Mouse (Mus musculus) midbrain, embryonic 10.5 days (tissue): ENCODE results near the gene Tmem236. TPM values are rescaled to one million over a fixed set of nuclear protein-coding genes. Genes with fewer than 3 reads are reported as not detected.
"Not testable (repeated sequence)": the region's sequence is repeated elsewhere in the genome, so short reads cannot be mapped to it uniquely, and the experiment has no call there.

ENCODE experiments used
- DNase-seq: peaks from one replicate; pipeline ENCODE4 v3.0.0-alpha.2; 2017; ENCODE audit warnings: low spot score
- H3K27ac ChIP-seq: fragments of 300-500 bp; sonication (generic); replicated peaks from 2 replicates; pipeline ENCODE4 v1.5.1; 2016; ENCODE audit warnings: mild to moderate bottlenecking
- H3K27me3 ChIP-seq: fragments of 300-500 bp; sonication (generic); 2 replicates; pipeline ENCODE4 v1.6.1; 2016; ENCODE audit warnings: low read depth, mild to moderate bottlenecking; ENCODE audit not compliant: poor library complexity, severe bottlenecking
- H3K36me3 ChIP-seq: fragments of 300-500 bp; sonication (generic); 2 replicates; pipeline ENCODE4 v1.6.1; 2016; ENCODE audit warnings: mild to moderate bottlenecking, moderate library complexity
- H3K4me1 ChIP-seq: fragments of 300-500 bp; sonication (generic); 2 replicates; pipeline ENCODE4 v1.6.1; 2016
- H3K4me3 ChIP-seq: fragments of 300-500 bp; sonication (generic); 2 replicates; pipeline ENCODE4 v1.5.1; 2016; ENCODE audit warnings: mild to moderate bottlenecking, moderate library complexity
- H3K9me3 ChIP-seq: fragments of 300-500 bp; sonication (generic); replicated peaks from 2 replicates; pipeline ENCODE4 v1.6.1; 2016; ENCODE audit warnings: mild to moderate bottlenecking
- WGBS: fragments of 180-500 bp; shearing (Covaris S2); methylation state at CpG from one replicate; pipeline ENCODE4 v1.1.7; 2016; 5-methylcytosine and 5-hydroxymethylcytosine counted together
- polyA plus RNA-seq: library from polyadenylated mRNA; unstranded; fragments of >200 nt; fragmentation: Nextera tagmentation; extraction: Ambion mirVana; gene quantifications from 2 replicates; pipeline ENCODE4 v1.2.1, GENCODE M21; 2016

The Tmem236 gene
- polyA plus RNA-seq, 1 experiment from 2014 or later, result 0.04 TPM

DNA sequence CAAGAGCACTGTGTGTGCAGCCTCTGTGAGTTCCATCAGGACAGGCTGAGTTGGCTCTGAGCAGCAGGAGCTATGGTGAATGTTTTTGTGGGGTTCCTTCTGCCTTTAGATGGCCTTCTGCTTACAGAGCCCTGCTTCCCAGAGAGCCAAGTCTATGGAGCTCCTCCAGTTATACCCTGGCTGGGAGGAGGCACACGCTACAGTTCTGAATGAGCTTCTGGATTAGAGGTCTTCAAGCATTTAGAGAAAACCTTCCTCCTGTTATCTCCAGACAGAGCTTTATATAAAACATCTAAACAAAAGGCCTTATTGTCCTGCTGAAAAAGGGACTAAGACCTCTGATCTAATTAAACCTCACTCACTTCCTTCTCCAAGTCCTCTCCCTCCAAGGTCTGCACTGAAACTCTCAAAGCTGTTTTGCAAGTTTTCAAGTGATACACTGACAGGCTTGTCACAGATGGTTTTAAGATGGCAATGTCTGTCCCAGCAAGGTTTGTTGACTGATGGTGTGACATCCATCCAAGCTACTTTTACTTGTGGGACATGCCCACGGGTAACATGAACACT, 26.6 kb downstream of the Tmem236 start:
- 56% methylated on average over 1 of the region's 2 CpGs for WGBS
- H3K9me3 ChIP-seq, H3K27ac ChIP-seq, H3K36me3 ChIP-seq, DNase-seq, H3K4me3 ChIP-seq, H3K27me3 ChIP-seq, H3K4me1 ChIP-seq: not testable (repeated sequence)

DNA sequence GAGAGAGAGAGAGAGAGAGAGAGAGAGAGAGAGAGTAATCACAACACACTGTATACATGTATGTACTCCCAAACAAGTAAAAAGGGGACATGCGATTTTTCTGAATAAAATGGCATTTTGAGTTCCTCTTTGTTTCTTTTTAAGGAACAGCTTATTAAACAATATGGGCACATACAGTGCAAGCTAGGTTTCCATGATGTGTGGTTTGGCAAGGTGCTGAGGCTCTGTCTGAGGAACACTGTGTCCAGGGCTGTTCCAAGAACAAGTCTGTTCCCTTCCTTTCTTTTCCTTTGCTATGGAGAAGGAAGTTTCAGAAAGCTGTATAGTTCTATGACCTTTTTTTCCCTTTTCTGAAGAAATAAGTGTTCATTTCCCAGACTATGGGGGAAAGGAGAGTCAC, 30.0 kb downstream of the Tmem236 start:
- Histone ChIP-seq H3K9me3 (no peaks in the 10 kb centered on the region), H3K27ac (no peak overlapping the region), H3K27me3 (no peaks in the 10 kb centered on the region), H3K36me3 (no peaks in the 10 kb centered on the region), H3K4me1 (no peaks in the 10 kb centered on the region), H3K4me3 (no peak overlapping the region)
- DNase-seq, result no peak
- 93% methylated on average over 1 of the region's 1 CpGs for WGBS

DNA sequence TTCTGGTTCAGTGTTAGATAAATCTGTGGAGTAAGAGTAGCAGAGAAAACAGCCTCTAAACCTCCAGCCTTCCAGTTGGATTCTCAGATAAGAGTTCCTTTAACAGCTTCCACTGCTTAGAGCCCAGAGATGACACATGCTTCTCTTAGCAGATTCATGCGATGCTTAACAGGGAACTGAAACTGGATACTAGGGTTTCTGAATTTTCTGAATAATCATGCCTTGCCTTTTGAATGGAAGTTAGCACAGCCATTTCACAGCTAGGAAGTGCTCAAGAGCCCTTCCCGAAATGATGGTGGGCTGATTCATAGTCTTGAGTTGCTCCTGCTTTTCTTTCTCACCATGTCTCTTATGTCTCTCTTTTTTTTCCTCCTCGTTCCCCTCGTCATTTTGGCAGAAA, 32.5 kb downstream of the Tmem236 start:
- H3K27ac ChIP-seq, result no peak overlapping the region
- no peaks in the 10 kb centered on the region for H3K27me3 ChIP-seq
- no peaks in the 10 kb centered on the region for H3K36me3 ChIP-seq
- no peaks in the 10 kb centered on the region for H3K4me1 ChIP-seq
- no peak for DNase-seq
- no peaks in the 10 kb centered on the region for H3K9me3 ChIP-seq
- H3K4me3 ChIP-seq, result no peak overlapping the region
- 80% methylated on average over 4 of the region's 4 CpGs for WGBS

DNA sequence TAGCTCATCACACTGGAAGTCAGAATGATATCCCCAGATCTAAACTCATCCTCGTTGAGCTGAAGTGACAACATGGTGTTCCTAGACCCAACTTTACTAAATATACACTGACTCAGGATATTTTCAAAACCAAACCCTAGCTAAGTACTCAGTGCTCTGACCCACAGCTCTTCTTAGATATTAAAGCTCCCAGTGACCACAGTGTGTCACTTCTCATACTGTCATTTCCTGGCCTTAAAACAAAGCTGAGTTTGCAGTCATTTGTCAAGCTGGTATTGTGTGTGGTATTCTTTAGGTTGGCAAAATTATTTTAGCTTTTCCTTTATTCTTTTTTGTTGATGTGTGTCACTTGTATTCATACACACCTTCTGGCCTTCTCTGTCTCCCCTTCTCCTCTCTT, 36.4 kb downstream of the Tmem236 start:
- H3K27me3 ChIP-seq, result no peaks in the 10 kb centered on the region
- WGBS, result 88% methylated on average over 1 of the region's 1 CpGs
- no peaks in the 10 kb centered on the region for H3K36me3 ChIP-seq
- no peak for DNase-seq
- H3K4me3 ChIP-seq, result no peak overlapping the region
- H3K9me3 ChIP-seq, result no peaks in the 10 kb centered on the region
- H3K4me1 ChIP-seq, result peaks cover 22% of the 10 kb centered on the region
- H3K27ac ChIP-seq, result no peak overlapping the region

DNA sequence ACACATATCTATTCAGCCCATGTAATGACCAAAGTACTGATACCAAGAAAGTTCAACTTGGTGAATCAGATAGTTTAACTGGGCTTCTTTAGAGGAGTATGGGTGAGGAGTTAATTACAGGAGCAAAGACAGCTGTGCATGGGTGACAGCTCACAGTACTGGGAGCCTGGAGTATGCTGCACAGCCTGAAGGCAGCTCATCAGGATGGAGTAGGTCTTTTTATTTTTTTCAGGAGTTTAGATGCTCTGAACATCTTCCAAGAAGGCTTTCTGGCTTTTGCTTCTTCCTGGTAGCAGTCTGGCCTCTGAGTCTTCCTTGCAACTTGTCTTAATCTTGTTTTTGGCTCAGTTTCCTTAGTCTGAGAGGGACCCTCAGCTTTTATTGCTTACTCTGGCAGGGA, 37.3 kb downstream of the Tmem236 start:
- H3K36me3 ChIP-seq, result no peaks in the 10 kb centered on the region
- no peak overlapping the region for H3K4me3 ChIP-seq
- no peaks in the 10 kb centered on the region for H3K9me3 ChIP-seq
- no peak overlapping the region for H3K27ac ChIP-seq
- H3K27me3 ChIP-seq, result no peaks in the 10 kb centered on the region
- DNase-seq, result no peak
- peaks cover 24% of the 10 kb centered on the region for H3K4me1 ChIP-seq

DNA sequence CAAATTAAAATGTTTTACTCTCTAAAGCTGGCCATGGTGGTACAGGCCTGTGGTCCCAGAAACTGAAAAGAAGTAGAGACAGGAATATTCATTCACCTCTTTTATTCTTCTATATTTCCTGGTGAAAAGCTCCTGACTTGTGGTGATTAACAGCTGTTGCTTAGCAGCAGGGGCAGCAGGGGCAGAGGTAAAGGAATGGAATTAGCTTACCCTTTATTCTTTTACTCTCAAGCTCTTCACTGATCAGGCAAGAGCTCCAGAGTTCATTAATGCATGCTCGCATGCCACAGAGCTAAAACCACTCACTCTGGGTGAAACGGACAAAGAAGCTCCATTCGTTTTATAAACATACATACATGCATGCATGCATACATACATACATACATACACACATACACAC, 40.4 kb downstream of the Tmem236 start:
- no peak overlapping the region for H3K4me3 ChIP-seq
- peaks cover 24% of the 10 kb centered on the region for H3K4me1 ChIP-seq
- 14% methylated on average over 3 of the region's 3 CpGs for whole genome bisulfite sequencing
- no peaks in the 10 kb centered on the region for H3K9me3 ChIP-seq
- no peaks in the 10 kb centered on the region for H3K36me3 ChIP-seq
- H3K27ac ChIP-seq, result 0 out of 2 replicates have a peak overlapping the region, but pooled peaks have one; percentile 15
- no peaks in the 10 kb centered on the region for H3K27me3 ChIP-seq
- peak; percentile 46 for DNase-seq

DNA sequence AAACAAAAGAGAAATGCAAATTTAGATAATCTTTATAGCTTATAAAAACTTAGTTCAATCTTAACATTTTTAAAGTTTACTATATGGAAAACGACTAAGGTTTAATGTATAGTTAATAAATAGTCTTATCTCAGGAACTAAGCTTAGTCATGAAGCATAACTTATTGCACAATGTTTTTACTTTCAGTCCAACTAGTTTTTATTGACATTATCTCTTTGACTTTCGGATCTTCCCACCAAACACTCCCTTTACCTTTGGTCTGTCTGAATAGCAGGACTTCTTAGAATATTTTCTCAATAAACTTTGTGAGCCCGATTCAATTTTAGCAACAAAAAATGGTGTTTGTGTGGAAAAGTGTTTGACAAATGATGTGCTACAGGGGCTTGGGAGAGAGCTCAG, 42.3 kb downstream of the Tmem236 start:
- 83% methylated on average over 3 of the region's 3 CpGs for WGBS
- Histone ChIP-seq H3K4me3 (no peak overlapping the region), H3K27me3 (no peaks in the 10 kb centered on the region), H3K36me3 (no peaks in the 10 kb centered on the region), H3K27ac (no peak overlapping the region), H3K4me1 (peaks cover 24% of the 10 kb centered on the region), H3K9me3 (no peaks in the 10 kb centered on the region)
- no peak for DNase-seq

DNA sequence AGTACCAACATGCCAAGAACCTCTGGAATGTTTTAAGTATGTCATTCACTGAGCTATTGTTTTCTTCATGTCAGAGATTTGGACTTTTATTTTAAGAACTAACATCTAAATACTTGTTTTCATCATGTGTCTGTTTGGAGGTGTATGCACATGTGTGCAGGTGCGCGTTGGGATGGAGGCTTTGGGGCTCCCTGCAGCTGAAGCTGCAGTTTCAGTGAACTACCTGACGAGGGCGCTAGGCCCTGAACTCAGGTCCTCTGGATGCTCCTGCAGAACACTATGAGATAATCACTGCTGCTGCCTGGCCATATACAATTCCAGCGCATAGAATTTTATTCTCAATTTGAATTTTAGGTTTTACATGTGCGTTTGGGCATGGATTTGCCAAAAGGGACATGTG, 43.8 kb downstream of the Tmem236 start:
- WGBS, result 81% methylated on average over 6 of the region's 6 CpGs
- Histone ChIP-seq H3K9me3 (no peaks in the 10 kb centered on the region), H3K27me3 (no peaks in the 10 kb centered on the region), H3K4me3 (no peak overlapping the region), H3K36me3 (no peaks in the 10 kb centered on the region), H3K4me1 (peaks cover 28% of the 10 kb centered on the region), H3K27ac (no peak overlapping the region)
- no peak for DNase-seq

DNA sequence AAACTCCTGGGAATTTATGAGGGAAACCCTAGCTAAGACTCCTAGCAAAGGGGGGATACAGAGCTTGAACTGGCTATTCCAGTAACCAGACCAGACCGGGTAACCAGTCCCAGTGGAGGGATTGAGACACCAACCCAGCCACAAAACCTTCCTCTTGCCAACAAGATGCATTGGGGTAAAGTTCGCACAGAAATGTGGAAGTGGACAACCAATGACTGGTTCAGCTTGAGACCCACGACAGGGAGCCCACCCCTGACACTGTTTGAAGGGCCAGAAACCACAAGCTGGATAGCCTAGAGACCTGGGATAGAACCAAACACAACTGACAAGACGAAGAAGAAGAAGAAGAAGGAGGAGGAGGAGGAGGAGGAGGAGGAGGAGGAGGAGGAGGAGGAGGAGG, 50.1 kb downstream of the Tmem236 start:
- no peak overlapping the region for H3K27ac ChIP-seq
- 81% methylated on average over 4 of the region's 4 CpGs for WGBS
- no peak for DNase-seq
- H3K9me3 ChIP-seq, result no peaks in the 10 kb centered on the region
- no peaks in the 10 kb centered on the region for H3K27me3 ChIP-seq
- H3K4me3 ChIP-seq, result no peak overlapping the region
- H3K4me1 ChIP-seq, result peaks cover 4% of the 10 kb centered on the region; the same call in 1 of the 2 replicates
- no peaks in the 10 kb centered on the region for H3K36me3 ChIP-seq

DNA sequence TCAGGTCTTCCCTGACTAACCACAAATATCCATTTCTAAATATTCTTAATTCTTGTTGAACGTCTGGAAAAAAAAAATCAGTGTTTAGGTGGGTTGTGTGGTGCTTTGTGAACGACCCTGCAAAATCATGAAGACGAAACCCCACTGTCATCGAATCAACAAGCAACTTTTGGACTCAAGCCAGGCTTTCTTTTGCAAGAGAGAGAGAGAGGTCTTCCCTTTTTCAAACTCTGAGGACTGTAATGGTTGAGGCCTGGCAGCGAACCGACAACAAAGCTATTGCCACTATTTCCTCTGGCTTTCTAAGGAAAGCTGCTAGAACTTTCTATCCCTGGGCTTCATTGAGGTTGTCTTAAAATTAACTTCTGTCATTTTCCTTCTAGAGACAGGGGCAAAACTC, 54.2 kb downstream of the Tmem236 start:
- Histone ChIP-seq H3K27me3 (no peaks in the 10 kb centered on the region), H3K36me3 (no peaks in the 10 kb centered on the region), H3K4me3 (no peak overlapping the region), H3K9me3 (no peaks in the 10 kb centered on the region), H3K27ac (no peak overlapping the region), H3K4me1 (no peaks in the 10 kb centered on the region)
- WGBS, result 88% methylated on average over 6 of the region's 6 CpGs
- DNase-seq, result no peak

DNA sequence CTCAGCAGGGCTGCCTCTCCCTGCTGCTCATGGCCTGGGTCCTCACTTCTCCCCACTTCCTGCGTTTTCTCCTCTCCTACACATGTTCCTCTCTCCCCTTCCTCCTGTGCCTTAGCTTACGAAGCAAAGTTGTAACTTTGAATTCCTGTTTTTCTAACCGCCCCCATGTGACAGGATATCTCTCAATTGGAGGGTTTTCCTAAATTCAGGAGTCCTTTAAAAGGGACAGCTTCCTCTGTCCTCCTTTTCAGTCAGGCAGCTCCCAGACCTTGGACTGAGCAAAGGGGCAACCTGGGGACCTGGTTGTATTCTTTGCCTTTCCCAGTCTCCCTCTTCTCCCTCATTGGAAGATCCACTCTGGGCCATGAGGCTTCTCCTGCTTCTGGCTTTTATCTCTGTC, 54.8 kb downstream of the Tmem236 start, which contains the start of gene Mrc1:
TSS of gene Mrc1 (plus strand) at position 244 of the 400 bp plus-strand sequence.
- WGBS, result 71% methylated on average over 3 of the region's 3 CpGs
- Histone ChIP-seq H3K36me3 (no peaks in the 10 kb centered on the region), H3K9me3 (no peaks in the 10 kb centered on the region), H3K4me1 (no peaks in the 10 kb centered on the region), H3K4me3 (no peak within 1 kb of the TSS), H3K27me3 (no peaks in the 10 kb centered on the region), H3K27ac (no peak within 1 kb of the TSS)
- no peak for DNase-seq

DNA sequence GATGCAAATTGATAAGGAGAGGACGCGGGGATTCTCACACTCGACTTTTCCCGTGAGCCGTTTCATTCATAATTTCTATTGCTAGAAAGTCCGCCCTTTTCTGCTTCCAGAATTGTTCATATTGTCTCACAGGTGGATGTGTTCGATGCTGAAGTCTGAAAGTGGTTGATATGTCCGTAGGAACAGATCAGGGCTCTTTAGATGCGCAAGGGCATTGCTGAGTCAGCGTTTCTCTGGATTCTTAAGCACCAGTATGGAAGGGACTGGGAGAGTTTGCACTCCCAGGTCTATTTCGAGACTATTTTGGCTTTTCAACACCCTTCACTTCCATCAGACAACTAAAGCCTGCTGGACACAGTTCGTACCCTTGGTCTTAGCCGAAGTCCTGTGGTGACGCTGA, 55.7 kb downstream of the Tmem236 start:
- Histone ChIP-seq H3K27ac (no peak overlapping the region), H3K9me3 (no peaks in the 10 kb centered on the region), H3K4me1 (no peaks in the 10 kb centered on the region), H3K4me3 (no peak overlapping the region), H3K27me3 (no peaks in the 10 kb centered on the region), H3K36me3 (no peaks in the 10 kb centered on the region)
- 90% methylated on average over 14 of the region's 14 CpGs for WGBS
- no peak for DNase-seq

DNA sequence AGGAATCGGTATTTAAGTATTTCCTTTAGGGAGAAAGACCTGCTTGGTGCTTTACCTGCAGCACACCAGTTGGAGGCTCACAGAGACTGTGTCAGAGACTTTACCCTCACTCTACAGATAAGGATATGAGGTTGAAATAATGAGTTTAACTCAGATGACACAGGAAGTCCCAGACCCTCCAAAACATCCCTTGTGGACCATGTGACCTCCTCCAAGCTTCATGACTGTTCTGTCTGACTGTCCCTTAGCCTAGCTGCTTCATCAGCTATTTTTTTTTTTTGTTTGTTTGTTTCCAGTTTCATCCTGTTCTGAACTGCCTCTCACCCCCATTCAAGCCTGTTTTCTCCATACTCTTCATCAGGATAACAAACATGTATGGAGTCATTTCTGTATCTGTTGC, 58.6 kb downstream of the Tmem236 start:
- Histone ChIP-seq H3K9me3 (no peaks in the 10 kb centered on the region), H3K27ac (no peak overlapping the region), H3K36me3 (no peaks in the 10 kb centered on the region), H3K4me3 (no peak overlapping the region), H3K4me1 (no peaks in the 10 kb centered on the region), H3K27me3 (no peaks in the 10 kb centered on the region)
- 85% methylated on average over 1 of the region's 1 CpGs for WGBS
- no peak for DNase-seq

DNA sequence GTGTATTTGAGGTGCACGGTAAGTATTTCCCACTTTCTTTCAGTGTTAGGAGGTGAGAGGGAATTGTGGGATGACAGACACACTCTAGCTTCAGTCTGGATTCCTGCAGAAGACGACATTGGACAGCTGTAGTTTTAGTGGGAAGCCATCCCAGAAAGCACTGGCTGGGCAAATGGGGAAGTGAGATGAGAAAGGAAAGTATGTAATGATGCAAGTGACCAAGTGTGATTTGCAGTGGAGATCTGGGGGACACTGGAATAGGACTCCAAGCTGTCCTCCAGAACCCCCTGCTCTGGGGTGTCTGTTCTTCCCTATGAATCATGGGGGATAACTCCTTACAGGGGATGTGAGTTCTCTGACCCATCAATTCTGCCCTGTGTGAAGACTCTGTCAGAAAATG, 59.7 kb downstream of the Tmem236 start:
- no peak for DNase-seq
- Histone ChIP-seq H3K4me3 (no peak overlapping the region), H3K36me3 (no peaks in the 10 kb centered on the region), H3K27ac (no peak overlapping the region), H3K4me1 (no peaks in the 10 kb centered on the region), H3K27me3 (no peaks in the 10 kb centered on the region), H3K9me3 (no peaks in the 10 kb centered on the region)
- WGBS, result 84% methylated on average over 2 of the region's 2 CpGs
